Mouse (Mus musculus) heart, embryonic 16.5 days (tissue): Measurements from ENCODE around the gene 1190005I06Rik. TPM values are rescaled to one million over a fixed set of nuclear protein-coding genes. Genes with fewer than 3 reads are reported as not detected.
A peak's percentile ranks its signal among the peaks of the same experiment; 100 is the strongest.

Experiments
- ATAC-seq: fragments of 200-750 bp; cut with Nextera tagmentation; replicated peaks from 2 replicates; pipeline ENCODE4 v1.8.0; 2017; ENCODE audit warnings: moderate number of reproducible peaks; ENCODE audit not compliant: insufficient read depth, low FRiP score; ENCODE audit errors: extremely low read depth
- H3K27ac ChIP-seq: fragments of 300-500 bp; sonication (generic); 2 replicates; pipeline ENCODE4 v1.5.1; 2014; ENCODE audit warnings: mild to moderate bottlenecking, low read length, control low read depth, moderate library complexity
- H3K27me3 ChIP-seq: fragments of 300-500 bp; sonication (generic); 2 replicates; pipeline ENCODE4 v1.6.1; 2014; ENCODE audit warnings: low read length, mixed read lengths; ENCODE audit not compliant: control insufficient read depth, insufficient read depth
- H3K36me3 ChIP-seq: fragments of 300-500 bp; sonication (generic); 2 replicates; pipeline ENCODE4 v1.6.1; 2014; ENCODE audit not compliant: control insufficient read depth, insufficient read depth
- H3K4me1 ChIP-seq: fragments of 300-500 bp; sonication (generic); 2 replicates; pipeline ENCODE4 v1.6.1; 2014; ENCODE audit warnings: low read length, mixed read lengths; ENCODE audit not compliant: control insufficient read depth, insufficient read depth
- H3K4me2 ChIP-seq: fragments of 300-500 bp; sonication (generic); 2 replicates; pipeline ENCODE4 v1.6.1; 2014; ENCODE audit warnings: low read depth, mild to moderate bottlenecking, control low read depth, low read length
- H3K4me3 ChIP-seq: fragments of 300-500 bp; sonication (generic); 2 replicates; pipeline ENCODE4 v1.5.1; 2014; ENCODE audit warnings: mild to moderate bottlenecking, control low read depth, low read length
- H3K9ac ChIP-seq: fragments of 300-500 bp; sonication (generic); 2 replicates; pipeline ENCODE4 v1.6.1; 2014; ENCODE audit warnings: low read length, control low read depth
- H3K9me3 ChIP-seq: fragments of 300-500 bp; sonication (generic); replicated peaks from 2 replicates; pipeline ENCODE4 v1.6.1; 2016; ENCODE audit warnings: low read length; ENCODE audit not compliant: control insufficient read depth
- WGBS: fragments of 180-500 bp; shearing (Covaris S2); extraction: QIAGEN DNeasy Blood & Tissue Kit; methylation state at CpG from one replicate; pipeline ENCODE4 v1.1.7; 2014; 5-methylcytosine and 5-hydroxymethylcytosine counted together
- polyA plus RNA-seq: library from polyadenylated mRNA; unstranded; fragments of >200 nt; fragmentation: Nextera tagmentation; extraction: Ambion mirVana; gene quantifications from 2 replicates; pipeline ENCODE4 v1.2.1, GENCODE M21; 2015

Gene 1190005I06Rik
- polyA plus RNA-seq, 1 experiment from 2014 or later: 5.6 TPM

DNA sequence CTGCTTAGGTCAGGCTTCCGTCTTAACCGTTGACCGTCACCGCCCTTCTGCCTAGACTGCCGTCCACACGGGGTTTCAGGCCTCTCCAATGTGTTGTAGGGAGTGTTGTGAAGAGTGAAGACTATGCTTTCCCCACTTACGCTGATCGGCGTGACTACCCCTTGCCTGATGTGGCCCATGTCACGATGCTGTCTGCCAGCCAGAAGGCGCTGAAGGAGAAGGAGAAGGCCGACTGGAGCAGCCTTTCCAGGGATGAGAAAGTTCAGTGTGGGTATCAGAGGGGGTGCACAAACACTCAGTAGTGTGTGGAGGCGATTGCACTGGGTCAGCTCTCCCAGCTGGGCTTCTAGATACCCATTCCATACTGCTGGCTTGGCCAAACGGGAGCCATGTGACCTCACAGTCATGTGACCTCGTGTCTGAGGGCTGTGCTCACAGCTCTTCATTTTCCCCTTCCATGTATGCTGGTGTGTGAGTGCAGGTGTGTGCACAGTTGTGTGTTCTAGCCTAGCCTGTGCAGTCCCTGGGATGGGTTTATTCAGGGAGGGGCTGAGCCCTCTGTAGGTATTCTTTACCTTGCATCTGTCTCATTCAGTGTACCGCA lies 25.3 kb upstream of the 1190005I06Rik start:
- Histone ChIP-seq H3K4me1 (peaks cover 28% of the 10 kb centered on the region), H3K9me3 (no peaks in the 10 kb centered on the region), H3K27ac (no peak overlapping the region), H3K9ac (no peak overlapping the region), H3K27me3 (no peaks in the 10 kb centered on the region), H3K36me3 (peaks cover 47% of the 10 kb centered on the region), H3K4me3 (no peak overlapping the region), H3K4me2 (no peak overlapping the region)
- 87% methylated on average over 16 of the region's 16 CpGs for WGBS
- ATAC-seq: no peak

DNA sequence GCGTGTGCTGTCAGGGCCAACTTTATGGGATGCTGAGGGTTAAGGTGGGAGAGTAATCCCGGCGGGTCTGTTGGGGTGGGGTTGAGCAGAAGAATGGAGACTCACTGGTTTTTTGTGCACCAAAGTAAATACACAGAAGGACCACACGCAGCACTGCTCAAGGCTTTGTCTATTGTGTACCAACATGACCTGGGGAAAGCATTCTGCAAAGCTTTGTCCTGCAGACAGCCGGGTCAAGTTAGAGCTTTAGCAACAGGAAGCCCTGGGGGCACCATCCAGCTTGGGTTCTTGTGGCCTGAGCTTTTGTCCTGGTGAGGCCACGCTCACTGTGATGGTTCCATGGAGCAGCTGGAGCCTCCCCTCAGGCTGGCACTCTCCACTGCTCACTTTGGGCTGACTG lies 24.3 kb upstream of the 1190005I06Rik start:
- Histone ChIP-seq H3K9ac (no peak overlapping the region), H3K4me2 (no peak overlapping the region), H3K27ac (no peak overlapping the region), H3K9me3 (no peaks in the 10 kb centered on the region), H3K36me3 (peaks cover 47% of the 10 kb centered on the region), H3K4me1 (peaks cover 31% of the 10 kb centered on the region), H3K27me3 (no peaks in the 10 kb centered on the region), H3K4me3 (no peak overlapping the region)
- 72% methylated on average over 6 of the region's 6 CpGs for WGBS
- ATAC-seq: no peak

DNA sequence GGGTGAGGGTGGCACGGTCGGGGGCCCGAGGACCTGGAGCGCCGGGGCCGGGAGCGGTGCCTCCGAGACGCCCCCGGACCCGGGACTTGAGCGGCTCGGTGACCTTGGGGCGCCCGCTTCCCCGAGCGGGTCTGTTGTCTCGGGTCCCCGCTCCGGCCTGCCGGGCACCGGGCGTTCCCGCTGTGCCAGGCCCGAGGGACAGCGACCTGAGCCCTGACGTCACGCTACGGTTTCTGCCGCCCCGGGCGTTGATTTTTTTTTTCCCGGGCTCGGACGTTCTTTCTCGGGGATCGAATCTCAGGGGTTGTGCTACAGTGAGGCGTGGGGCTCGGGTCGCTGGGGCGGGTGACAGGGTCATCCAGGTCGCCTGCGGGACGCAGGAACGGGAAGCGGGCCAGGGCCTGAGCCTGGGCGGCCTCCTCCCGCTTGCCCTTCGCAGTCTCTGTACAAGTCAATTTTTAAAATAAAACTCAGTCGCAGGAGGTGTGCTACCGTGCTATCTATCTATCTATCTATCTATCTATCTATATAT lies 21.0 kb upstream of the 1190005I06Rik start, which contains the start of gene Emc8:
Gene Emc8, minus strand, starts transcription at position 200 of the 532 bp plus-strand sequence.
- Histone ChIP-seq H3K4me3 (peak within 1 kb of the TSS; percentile 99), H3K36me3 (peaks cover 38% of the 10 kb centered on the region), H3K4me2 (peak within 1 kb of the TSS; percentile 89), H3K4me1 (peaks cover 55% of the 10 kb centered on the region), H3K9me3 (no peaks in the 10 kb centered on the region), H3K27me3 (no peaks in the 10 kb centered on the region), H3K9ac (peak within 1 kb of the TSS; percentile 98), H3K27ac (peak within 1 kb of the TSS; percentile 89)
- WGBS: under 1% methylated on average over 48 of the region's 51 CpGs
- ATAC-seq: peak; percentile 34; the same call in 1 of the 2 replicates

DNA sequence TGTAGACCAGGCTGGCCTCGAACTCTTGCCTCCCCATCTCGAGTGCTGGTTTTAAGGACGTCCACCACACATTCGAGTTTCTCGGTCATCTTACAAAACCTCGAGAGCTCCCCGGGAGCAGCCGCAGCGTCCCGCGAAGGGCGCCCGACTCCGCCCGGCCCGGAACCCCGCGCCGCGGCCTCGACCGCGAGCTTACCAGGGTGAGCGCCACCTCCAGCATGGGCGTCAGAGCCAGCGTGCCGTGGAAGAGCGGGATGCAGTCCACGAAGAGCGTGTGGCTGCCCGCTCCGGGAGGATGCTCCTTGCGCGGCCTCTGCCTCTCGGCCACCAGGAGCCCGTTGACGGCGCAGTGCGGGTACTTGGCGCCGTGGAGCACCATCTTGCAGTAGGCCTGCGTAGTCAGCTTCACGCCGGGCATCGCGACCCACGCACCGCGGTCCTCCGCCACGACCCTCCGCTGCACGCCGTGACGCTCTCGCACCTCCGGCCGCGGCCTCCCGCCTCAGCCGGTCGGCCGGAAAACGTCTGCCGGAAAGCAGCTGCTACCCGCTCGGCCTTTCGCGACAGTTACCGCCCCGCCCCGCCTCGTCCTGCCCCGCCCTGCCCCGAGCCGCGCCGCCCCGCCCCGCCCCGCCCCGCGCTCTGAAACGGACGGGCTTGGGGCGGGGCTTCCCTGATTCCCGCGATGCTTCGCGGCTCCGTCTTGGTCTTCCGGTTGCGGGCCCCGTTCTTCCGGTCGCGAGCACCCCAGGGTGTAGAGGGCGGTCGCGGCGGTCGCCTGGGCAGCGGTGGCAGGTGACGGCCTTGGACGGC lies 20.3 kb upstream of the 1190005I06Rik start, which contains the start of the genes Gm27021 and Cox4i1:
Gene Gm27021, minus strand, starts transcription at position 519 of the 813 bp plus-strand sequence.
Gene Cox4i1, plus strand, starts transcription at position 662 of the 813 bp plus-strand sequence.
- Histone ChIP-seq H3K4me3 (peak within 1 kb of the TSS; percentile 99), H3K4me2 (peak within 1 kb of the TSS; percentile 89), H3K9ac (peak within 1 kb of the TSS; percentile 98), H3K27ac (peak within 1 kb of the TSS; percentile 89), H3K9me3 (no peaks in the 10 kb centered on the region), H3K27me3 (no peaks in the 10 kb centered on the region), H3K4me1 (peaks cover 55% of the 10 kb centered on the region), H3K36me3 (peaks cover 31% of the 10 kb centered on the region)
- peak; percentile 95 for ATAC-seq
- under 1% methylated on average over 101 of the region's 105 CpGs for WGBS

DNA sequence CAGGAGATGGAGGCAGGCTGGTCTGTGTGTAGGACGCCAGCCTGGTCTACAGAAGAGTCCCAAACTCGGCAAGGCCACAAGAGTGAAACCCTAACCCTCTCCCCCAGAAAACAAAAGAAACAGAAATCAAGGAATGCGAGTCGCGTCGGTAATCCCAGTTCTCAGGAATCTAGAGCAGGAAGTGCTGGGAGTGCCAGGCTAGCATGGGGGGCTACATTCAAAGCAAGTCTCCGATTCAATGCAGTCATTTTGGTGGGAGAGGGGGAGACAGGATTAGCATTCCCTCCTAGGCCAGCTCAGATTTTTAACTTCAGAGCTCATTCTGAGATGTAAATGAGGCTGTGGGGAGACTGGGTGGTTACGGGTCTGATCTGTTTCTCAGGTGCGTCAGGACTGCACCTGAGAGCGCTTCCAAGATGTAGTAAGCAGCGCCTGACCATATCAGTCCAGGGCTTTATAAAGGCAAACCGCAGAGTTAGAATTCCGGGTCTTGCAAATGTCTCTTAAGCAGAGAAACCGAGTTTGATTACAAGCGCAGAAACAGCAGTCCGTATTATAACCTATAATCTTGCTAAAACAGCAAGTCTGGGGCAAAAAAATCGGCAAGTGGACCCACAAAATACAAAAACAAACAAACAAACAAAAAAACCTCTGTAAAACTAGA lies 19.5 kb upstream of the 1190005I06Rik start:
- Histone ChIP-seq H3K27ac (no peak overlapping the region; the same call in 1 of the 2 replicates), H3K36me3 (peaks cover 23% of the 10 kb centered on the region), H3K9me3 (no peaks in the 10 kb centered on the region), H3K4me3 (peak overlapping the region; percentile 99), H3K9ac (peak overlapping the region; percentile 98), H3K4me2 (peak overlapping the region; percentile 89), H3K27me3 (no peaks in the 10 kb centered on the region), H3K4me1 (peaks cover 53% of the 10 kb centered on the region)
- ATAC-seq: no peak
- WGBS: 4% methylated on average over 17 of the region's 17 CpGs

DNA sequence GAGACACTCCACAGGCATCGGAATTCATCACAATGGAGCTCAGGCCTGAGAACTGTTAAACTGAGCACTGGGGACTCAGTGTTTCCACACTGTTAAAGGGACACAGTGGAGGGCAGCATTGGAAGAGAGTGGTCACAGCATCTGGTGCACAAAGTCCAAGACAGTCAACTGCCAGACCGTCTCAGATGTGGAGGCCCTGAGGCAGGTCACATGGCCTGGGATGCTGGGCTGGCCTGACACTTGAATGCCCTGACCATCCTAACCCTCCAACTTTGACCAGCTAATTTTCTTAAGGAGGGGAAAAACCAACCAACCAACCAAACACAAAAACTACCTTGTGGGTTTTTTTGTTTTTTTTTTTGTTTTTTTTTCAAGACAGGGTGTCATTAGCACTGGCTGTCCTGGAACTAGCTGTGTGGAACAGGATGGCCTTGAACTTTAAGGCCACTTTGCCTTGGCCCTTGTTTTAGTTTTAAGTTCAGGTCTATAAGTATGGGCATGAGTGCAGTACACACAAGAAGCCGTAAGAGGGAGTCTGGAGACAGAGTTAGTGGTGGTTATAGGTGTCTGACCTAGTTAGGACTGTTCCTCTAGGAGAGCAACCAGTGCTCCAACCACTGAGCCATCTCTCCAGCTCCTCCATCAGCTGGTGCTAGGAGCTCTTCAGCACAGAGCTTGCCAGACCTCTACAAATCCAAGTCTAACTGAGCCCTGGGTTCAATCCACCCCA lies 18.5 kb upstream of the 1190005I06Rik start:
- H3K4me3 ChIP-seq: no peak overlapping the region

DNA sequence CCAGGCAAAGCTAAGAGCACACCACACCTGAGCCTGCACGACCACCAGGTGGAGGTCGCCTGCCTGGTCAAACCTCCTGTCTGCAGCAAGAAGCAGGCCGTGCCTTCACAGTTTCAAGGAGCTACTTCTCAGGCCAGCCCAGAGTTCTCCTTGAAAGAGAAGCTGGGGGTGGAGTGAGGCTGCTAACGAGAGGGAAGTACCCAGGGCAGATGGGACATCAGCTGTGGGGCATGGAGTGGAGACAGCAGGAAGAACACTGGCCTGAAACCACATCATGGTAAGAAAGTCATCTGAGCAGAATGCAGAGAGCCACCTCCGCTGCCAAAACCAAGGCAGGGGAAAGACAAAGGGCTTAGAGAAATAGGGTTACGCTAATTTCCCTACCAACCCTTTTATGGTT lies 17.1 kb upstream of the 1190005I06Rik start:
- peak overlapping the region; percentile 5; the same call in 1 of the 2 replicates for H3K9ac ChIP-seq
- H3K4me3 ChIP-seq: no peak overlapping the region
- WGBS: 76% methylated on average over 6 of the region's 6 CpGs

More for the DNA sequence above, 18.5 kb upstream of the 1190005I06Rik start:
- Histone ChIP-seq H3K27me3 (no peaks in the 10 kb centered on the region), H3K9me3 (no peaks in the 10 kb centered on the region), H3K9ac (no peak overlapping the region), H3K27ac (no peak overlapping the region), H3K4me1 (peaks cover 45% of the 10 kb centered on the region), H3K36me3 (peaks cover 13% of the 10 kb centered on the region), H3K4me2 (no peak overlapping the region; the same call in 1 of the 2 replicates)
- 78% methylated on average over 3 of the region's 3 CpGs for WGBS
- ATAC-seq: no peak

DNA sequence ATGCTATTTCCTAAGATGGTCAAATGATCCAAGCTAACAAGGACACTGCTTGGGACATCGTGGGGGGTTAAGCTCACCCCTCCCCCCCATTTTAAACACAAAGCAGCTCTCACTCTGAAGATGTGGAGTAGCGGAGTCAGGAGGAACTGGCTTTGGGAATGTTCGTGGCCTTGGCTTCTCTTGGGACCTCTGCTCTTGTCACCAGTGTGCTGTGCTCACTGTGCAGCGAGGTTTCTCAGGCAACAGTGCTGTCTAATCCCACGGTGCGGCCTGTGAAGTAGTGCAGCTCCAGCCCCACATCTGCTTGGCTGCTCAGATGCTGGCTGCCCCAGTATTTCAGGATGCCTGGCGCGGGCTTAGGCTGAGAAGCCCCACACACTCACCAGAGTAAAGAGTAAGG lies 10.0 kb upstream of the 1190005I06Rik start:
- 0 out of 2 replicates have a peak, but pooled peaks cover 2% of the 10 kb centered on the region for H3K4me1 ChIP-seq
- peaks cover 33% of the 10 kb centered on the region for H3K36me3 ChIP-seq
- no peaks in the 10 kb centered on the region for H3K27me3 ChIP-seq
- 82% methylated on average over 8 of the region's 8 CpGs for WGBS
- no peaks in the 10 kb centered on the region for H3K9me3 ChIP-seq
- ATAC-seq: no peak
- H3K9ac ChIP-seq: no peak overlapping the region
- no peak overlapping the region for H3K4me2 ChIP-seq
- H3K4me3 ChIP-seq: no peak overlapping the region
- H3K27ac ChIP-seq: no peak overlapping the region

More for the DNA sequence above, 17.1 kb upstream of the 1190005I06Rik start:
- H3K9me3 ChIP-seq: no peaks in the 10 kb centered on the region
- ATAC-seq: no peak
- no peaks in the 10 kb centered on the region for H3K36me3 ChIP-seq
- no peak overlapping the region for H3K4me2 ChIP-seq
- H3K27me3 ChIP-seq: no peaks in the 10 kb centered on the region
- H3K27ac ChIP-seq: no peak overlapping the region
- H3K4me1 ChIP-seq: peaks cover 36% of the 10 kb centered on the region
